Mouse (Mus musculus) small intestine, adult 2 months (tissue): ENCODE results near the gene Tmem82. TPM values are rescaled to one million over a fixed set of nuclear protein-coding genes. Genes with fewer than 3 reads are reported as not detected.

Source experiments
- H3K27ac ChIP-seq: fragments of 200-500 bp; 2 replicates; pipeline ENCODE4 v1.5.1; 2012; ENCODE audit warnings: low read depth, low read length, control low read depth, inconsistent platforms; ENCODE audit not compliant: insufficient read depth
- H3K27me3 ChIP-seq: fragments of 200-500 bp; 2 replicates; pipeline ENCODE4 v1.6.1; 2012; ENCODE audit warnings: mild to moderate bottlenecking, moderate library complexity, low read length, inconsistent platforms; ENCODE audit not compliant: control insufficient read depth, insufficient read depth
- H3K36me3 ChIP-seq: fragments of 200-500 bp; 2 replicates; pipeline ENCODE4 v1.6.1; 2012; ENCODE audit warnings: mild to moderate bottlenecking, low read length, control low read depth, inconsistent platforms; ENCODE audit not compliant: control insufficient read depth, insufficient read depth
- H3K4me1 ChIP-seq: fragments of 200-500 bp; 2 replicates; pipeline ENCODE4 v1.6.1; 2012; ENCODE audit warnings: low read length, inconsistent platforms, mixed read lengths; ENCODE audit not compliant: control insufficient read depth, insufficient read depth, insufficient read length
- H3K4me3 ChIP-seq: fragments of 200-500 bp; 2 replicates; pipeline ENCODE4 v1.5.1; 2012; ENCODE audit warnings: low read depth, mild to moderate bottlenecking, control low read depth, inconsistent platforms, low read length, moderate library complexity
- CTCF ChIP-seq: fragments of 200-500 bp; IDR thresholded peaks from 2 replicates; pipeline ENCODE4 v1.5.1; 2012; ENCODE audit warnings: low read depth, mild to moderate bottlenecking, control low read depth, inconsistent platforms, low read length, moderate library complexity, mixed read lengths; ENCODE audit not compliant: insufficient replicate concordance, insufficient read length; ENCODE audit errors: extremely low read depth
- POLR2A ChIP-seq: fragments of 200-500 bp; IDR thresholded peaks from 2 replicates; pipeline ENCODE4 v1.6.1; 2012; ENCODE audit warnings: low read depth, mild to moderate bottlenecking, control low read depth, inconsistent platforms, low read length, moderate library complexity
- WGBS: fragments of 180-500 bp; shearing (Covaris S2); methylation state at CpG from one replicate; pipeline ENCODE4 v1.1.7; 2018; 5-methylcytosine and 5-hydroxymethylcytosine counted together
- polyA plus RNA-seq: library from polyadenylated mRNA; depleted of rRNA; stranded (reverse); fragments of >200 nt; gene quantifications from 2 replicates; pipeline ENCODE4 v1.2.3, GENCODE M21; 2012

Gene Tmem82
- polyA plus RNA-seq, 1 experiment, result 61.9 TPM

- peak overlapping the region; percentile 79 for H3K4me3 ChIP-seq
- H3K27ac ChIP-seq, result peak overlapping the region; percentile 98
- no peaks in the 10 kb centered on the region for H3K36me3 ChIP-seq
- H3K4me1 ChIP-seq, result peaks cover 15% of the 10 kb centered on the region
- WGBS, result 24% methylated on average over 12 of the region's 12 CpGs
- TF ChIP-seq POLR2A (peak; percentile 81), CTCF (0 out of 2 replicates have a peak, but pooled peaks have one; percentile 4)
- H3K27me3 ChIP-seq, result no peaks in the 10 kb centered on the region
Measured at GRCm38 (mm10) chr4:141601148-141601862, 17.1 kb downstream of the Tmem82 start.

- Histone ChIP-seq H3K4me3 (peak overlapping the region; percentile 79), H3K4me1 (peaks cover 23% of the 10 kb centered on the region), H3K27me3 (no peaks in the 10 kb centered on the region), H3K27ac (peak overlapping the region; percentile 79), H3K36me3 (peaks cover 1% of the 10 kb centered on the region)
- 27% methylated on average over 6 of the region's 6 CpGs for WGBS
- no peak for TF ChIP-seq POLR2A
- TF ChIP-seq CTCF, result no peak
Measured at GRCm38 (mm10) chr4:141600364-141600763, 18.1 kb downstream of the Tmem82 start.

DNA sequence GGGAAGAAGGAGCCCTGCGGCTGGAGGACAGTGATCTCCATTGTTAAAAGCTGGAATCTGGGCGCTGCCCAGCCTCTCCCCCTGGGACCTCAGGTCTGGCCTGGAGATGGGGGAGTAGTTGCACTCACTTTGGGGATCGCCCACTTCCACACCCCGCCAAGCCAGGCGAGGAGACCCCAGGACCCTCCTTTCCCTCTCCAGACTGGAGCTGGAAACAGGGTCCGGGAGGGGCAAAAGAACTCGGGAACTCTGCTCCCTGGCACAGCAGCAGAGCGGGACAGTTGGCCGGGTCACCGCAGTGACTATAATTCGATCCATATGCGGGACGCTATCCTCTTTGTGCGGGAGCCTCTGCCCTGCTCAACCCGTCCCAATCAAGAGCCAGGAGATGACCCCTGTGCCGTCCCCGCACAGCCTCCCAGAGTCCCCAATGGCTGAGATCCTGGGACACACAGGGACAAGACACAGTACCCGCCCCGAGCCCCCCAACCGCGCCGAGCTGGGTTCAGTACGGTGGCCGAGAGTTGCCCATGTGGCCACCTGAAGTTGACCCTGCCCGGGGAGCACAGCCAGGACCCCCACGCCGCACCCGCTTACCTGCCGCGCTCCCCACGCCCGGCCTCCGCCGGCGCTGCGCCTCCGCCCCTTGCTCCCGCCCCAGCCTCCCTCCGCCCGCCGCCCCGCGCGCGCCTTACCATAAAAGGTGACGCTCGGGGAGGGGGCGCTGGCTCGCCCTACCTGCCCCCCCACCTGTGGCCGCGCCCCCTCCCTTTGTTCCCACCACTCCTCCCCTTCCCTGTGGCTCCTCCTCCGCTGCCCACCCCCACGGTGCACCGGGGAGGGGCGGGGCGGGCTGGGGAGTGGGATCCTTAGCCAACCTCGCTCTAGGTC, 18.9 kb downstream of the Tmem82 start:
- H3K4me3 ChIP-seq, result peak overlapping the region; percentile 79
- no peaks in the 10 kb centered on the region for H3K27me3 ChIP-seq
- TF ChIP-seq POLR2A, result no peak
- no peak for TF ChIP-seq CTCF
- peaks cover 26% of the 10 kb centered on the region for H3K4me1 ChIP-seq
- peak overlapping the region; percentile 79 for H3K27ac ChIP-seq
- peaks cover 10% of the 10 kb centered on the region for H3K36me3 ChIP-seq
- WGBS, result 2% methylated on average over 51 of the region's 57 CpGs

DNA sequence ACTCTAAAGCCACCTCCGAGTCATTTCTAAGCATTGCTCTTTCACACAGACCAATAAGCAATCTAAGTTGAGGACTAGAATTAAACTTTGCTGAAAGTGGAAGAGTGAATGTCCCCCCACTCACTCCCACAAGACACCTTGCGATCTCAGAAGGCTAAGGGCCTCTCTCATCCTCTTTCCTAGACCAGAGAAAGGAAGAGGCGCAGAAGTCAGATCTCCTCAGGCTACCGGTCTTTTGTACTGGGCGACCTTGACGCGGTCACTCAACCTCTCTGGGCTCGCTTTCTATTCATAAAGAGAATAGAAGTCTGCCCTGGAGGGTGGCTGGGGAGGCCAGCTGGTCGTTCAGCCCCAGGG, 19.6 kb downstream of the Tmem82 start:
- no peak for TF ChIP-seq POLR2A
- no peak for TF ChIP-seq CTCF
- 6% methylated on average over 9 of the region's 9 CpGs for WGBS
- peaks cover 23% of the 10 kb centered on the region for H3K4me1 ChIP-seq
- H3K4me3 ChIP-seq, result peak overlapping the region; percentile 79
- peaks cover 16% of the 10 kb centered on the region for H3K36me3 ChIP-seq
- peak overlapping the region; percentile 78 for H3K27ac ChIP-seq
- H3K27me3 ChIP-seq, result no peaks in the 10 kb centered on the region

DNA sequence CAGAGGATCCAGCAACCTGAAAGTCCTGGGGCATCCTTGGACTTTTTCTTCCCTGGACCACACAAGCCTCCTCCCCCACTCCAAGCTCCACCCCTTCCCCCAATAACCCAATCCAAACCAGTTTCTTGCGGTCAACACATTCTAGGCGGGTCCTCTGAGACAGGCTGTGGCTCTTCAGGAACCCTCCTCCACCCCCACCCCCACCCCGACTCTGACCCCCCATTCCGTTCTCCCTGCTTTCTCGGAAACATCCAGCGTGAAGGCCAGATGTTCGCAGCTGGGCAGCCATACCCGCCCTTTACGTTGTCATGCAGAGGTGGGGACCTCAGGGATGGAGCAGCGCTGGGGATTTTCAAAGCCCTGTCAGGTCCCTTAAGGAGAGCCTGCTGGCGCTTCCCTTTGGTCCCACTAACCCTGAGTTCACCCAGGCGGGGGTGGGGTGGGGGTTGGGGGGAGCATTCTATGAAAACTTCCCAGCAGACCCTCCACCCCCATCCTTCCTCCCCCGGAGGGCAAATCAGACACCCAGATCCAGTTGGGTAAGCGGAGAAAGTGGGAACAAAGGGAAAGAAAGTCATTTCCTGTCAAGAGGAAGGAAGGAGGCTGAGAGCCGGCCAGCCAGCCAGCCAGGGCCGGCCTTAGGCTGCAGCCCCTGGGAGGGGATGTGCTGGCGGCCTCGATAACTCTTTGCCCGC, 20.1 kb downstream of the Tmem82 start:
- 27% methylated on average over 19 of the region's 19 CpGs for WGBS
- H3K4me1 ChIP-seq, result peaks cover 23% of the 10 kb centered on the region
- no peaks in the 10 kb centered on the region for H3K27me3 ChIP-seq
- H3K4me3 ChIP-seq, result peak overlapping the region; percentile 79
- peak overlapping the region; percentile 78 for H3K27ac ChIP-seq
- H3K36me3 ChIP-seq, result peaks cover 17% of the 10 kb centered on the region
- no peak for TF ChIP-seq POLR2A

GRCm38 (mm10) chr4:141596700-141597328, 21.6 kb downstream of the Tmem82 start:
- Histone ChIP-seq H3K27ac (peak overlapping the region; percentile 62), H3K4me1 (peaks cover 21% of the 10 kb centered on the region), H3K4me3 (no peak overlapping the region), H3K27me3 (no peaks in the 10 kb centered on the region), H3K36me3 (peaks cover 31% of the 10 kb centered on the region)
- WGBS, result 67% methylated on average over 8 of the region's 8 CpGs
- TF ChIP-seq CTCF (no peak), POLR2A (no peak)

DNA sequence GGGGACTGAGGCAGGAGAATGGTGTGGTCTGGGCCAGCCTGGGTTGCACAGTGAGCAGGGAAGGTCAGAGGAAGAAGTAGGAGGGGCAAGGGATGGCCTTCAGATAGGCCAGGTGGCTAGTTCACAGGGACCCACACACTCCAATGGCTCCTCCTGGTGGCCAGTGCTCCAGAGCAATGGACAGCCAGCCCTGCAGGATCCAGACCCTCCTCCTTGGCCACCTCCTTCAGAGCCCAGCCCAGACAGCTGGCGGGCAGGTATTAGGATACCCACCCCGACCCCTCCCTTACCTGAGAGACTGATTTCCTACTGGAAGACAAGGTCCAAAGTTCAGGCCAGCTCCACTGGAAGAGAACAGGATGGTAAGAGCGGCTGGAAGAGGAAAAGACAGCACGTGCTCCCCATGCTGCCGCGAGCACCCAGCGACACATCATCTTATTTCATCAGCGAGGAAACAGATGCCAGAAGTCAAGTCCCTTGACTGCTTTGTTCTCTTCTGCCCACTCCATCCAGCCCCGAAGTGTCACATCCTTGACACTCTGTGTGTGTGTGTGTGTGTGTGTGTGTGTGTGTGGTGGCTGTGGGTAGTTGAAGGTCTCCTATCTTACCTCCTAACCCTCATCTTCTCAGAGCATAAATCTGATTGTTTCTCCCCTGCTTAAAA, 22.7 kb downstream of the Tmem82 start:
- H3K27me3 ChIP-seq, result no peaks in the 10 kb centered on the region
- peaks cover 19% of the 10 kb centered on the region for H3K4me1 ChIP-seq
- peak overlapping the region; percentile 62 for H3K27ac ChIP-seq
- TF ChIP-seq POLR2A (no peak), CTCF (peak; percentile 50; the same call in 1 of the 2 replicates)
- H3K36me3 ChIP-seq, result peaks cover 37% of the 10 kb centered on the region
- WGBS, result 14% methylated on average over 9 of the region's 9 CpGs
- H3K4me3 ChIP-seq, result no peak overlapping the region
